Mouse (Mus musculus) CH12.LX (cell line): ENCODE measurements around the gene March8.

Experiments used
- CHD2 ChIP-seq: IDR thresholded peaks from 2 replicates; pipeline ENCODE4 v1.6.1; 2011; ENCODE audit warnings: low read length, improper control_type of control experiment
- CTCF ChIP-seq, 2 experiments: IDR thresholded peaks in 1 of 2; conservative IDR thresholded peaks in 1 of 2; 2 replicates each; pipeline ENCODE4 v1.5.1; 2011 to 2012; ENCODE audit warnings: low read depth in 2 of 2, low read length in 2 of 2, improper control_type of control experiment in 1 of 2, inconsistent platforms in 1 of 2, mild to moderate bottlenecking in 1 of 2, moderate library complexity in 1 of 2
- E2F4 ChIP-seq: IDR thresholded peaks from 2 replicates; pipeline ENCODE4 v1.6.1; 2011; ENCODE audit warnings: low read depth, low read length, improper control_type of control experiment; ENCODE audit not compliant: insufficient replicate concordance
- EP300 ChIP-seq: IDR thresholded peaks from 2 replicates; pipeline ENCODE4 v1.6.1; 2011; ENCODE audit warnings: low read length, improper control_type of control experiment
- ETS1 ChIP-seq: conservative IDR thresholded peaks from 2 replicates; pipeline ENCODE4 v1.6.1; 2012; ENCODE audit warnings: low read depth, mild to moderate bottlenecking, inconsistent platforms, low read length, improper control_type of control experiment, moderate library complexity
- GABPA ChIP-seq: IDR thresholded peaks from 2 replicates; pipeline ENCODE4 v1.6.1; 2012; ENCODE audit warnings: low read depth, low read length, improper control_type of control experiment, inconsistent platforms; ENCODE audit not compliant: insufficient replicate concordance
- MAFK ChIP-seq: IDR thresholded peaks from 2 replicates; pipeline ENCODE4 v1.6.1; 2011; ENCODE audit warnings: low read length, improper control_type of control experiment; ENCODE audit not compliant: insufficient replicate concordance
- MAX ChIP-seq: IDR thresholded peaks from 2 replicates; pipeline ENCODE4 v1.6.1; 2011; ENCODE audit warnings: low read length, improper control_type of control experiment
- MXI1 ChIP-seq: IDR thresholded peaks from 2 replicates; pipeline ENCODE4 v1.6.1; 2011; ENCODE audit warnings: mild to moderate bottlenecking, low read depth, low read length, improper control_type of control experiment
- POLR2A ChIP-seq: IDR thresholded peaks from 2 replicates; pipeline ENCODE4 v1.6.1; 2011; ENCODE audit warnings: low read depth, mild to moderate bottlenecking, improper control_type of control experiment, low read length
- USF1 ChIP-seq: IDR thresholded peaks from 2 replicates; pipeline ENCODE4 v1.6.1; 2014; ENCODE audit warnings: low read depth, mild to moderate bottlenecking, inconsistent platforms, low read length, improper control_type of control experiment
- ZC3H11A ChIP-seq: IDR thresholded peaks from 2 replicates; pipeline ENCODE4 v1.6.1; 2012; ENCODE audit warnings: low read depth, mild to moderate bottlenecking, inconsistent platforms, low read length, improper control_type of control experiment
- ZKSCAN1 ChIP-seq: IDR thresholded peaks from 2 replicates; pipeline ENCODE4 v1.6.1; 2012; ENCODE audit warnings: low read depth, inconsistent platforms, low read length, improper control_type of control experiment, borderline replicate concordance

DNA sequence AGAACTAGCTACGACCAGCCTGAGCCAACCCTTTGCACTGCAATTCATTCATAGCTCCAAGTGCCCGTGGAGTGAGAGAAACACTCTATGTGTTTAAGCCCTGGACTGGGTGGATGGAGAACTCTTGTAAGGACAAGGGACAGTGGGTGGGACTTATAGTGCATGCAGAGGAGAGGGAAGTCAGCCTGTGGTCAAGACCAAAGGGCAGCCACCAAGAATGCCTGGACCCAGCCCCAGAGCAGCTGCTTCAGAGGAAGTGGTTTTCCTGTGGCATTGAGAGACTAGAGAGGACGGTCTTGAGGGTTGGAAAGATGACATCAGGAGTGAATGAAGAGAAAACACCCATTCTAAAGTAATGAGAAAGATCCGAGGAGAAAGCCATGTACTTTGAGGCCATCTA lies 118.0 kb downstream of the March8 start:
- TF ChIP-seq CHD2 (no peak), CTCF (conservative IDR thresholded peaks at IDR 0.05 in 1 of 2, IDR thresholded peaks at IDR 0.05 in 1 of 2; ENCODE audit: low read depth in 2 of 2, low read length in 2 of 2) (no peak), E2F4 (no peak), POLR2A (no peak), ZKSCAN1 (no peak), MAFK (no peak), USF1 (no peak), EP300 (no peak), MXI1 (no peak), GABPA (no peak), ZC3H11A (no peak), ETS1 (no peak), MAX (no peak)
